Comparison of ENCODE assay signal across 17 mouse cellular contexts in the genomic region with DNA sequence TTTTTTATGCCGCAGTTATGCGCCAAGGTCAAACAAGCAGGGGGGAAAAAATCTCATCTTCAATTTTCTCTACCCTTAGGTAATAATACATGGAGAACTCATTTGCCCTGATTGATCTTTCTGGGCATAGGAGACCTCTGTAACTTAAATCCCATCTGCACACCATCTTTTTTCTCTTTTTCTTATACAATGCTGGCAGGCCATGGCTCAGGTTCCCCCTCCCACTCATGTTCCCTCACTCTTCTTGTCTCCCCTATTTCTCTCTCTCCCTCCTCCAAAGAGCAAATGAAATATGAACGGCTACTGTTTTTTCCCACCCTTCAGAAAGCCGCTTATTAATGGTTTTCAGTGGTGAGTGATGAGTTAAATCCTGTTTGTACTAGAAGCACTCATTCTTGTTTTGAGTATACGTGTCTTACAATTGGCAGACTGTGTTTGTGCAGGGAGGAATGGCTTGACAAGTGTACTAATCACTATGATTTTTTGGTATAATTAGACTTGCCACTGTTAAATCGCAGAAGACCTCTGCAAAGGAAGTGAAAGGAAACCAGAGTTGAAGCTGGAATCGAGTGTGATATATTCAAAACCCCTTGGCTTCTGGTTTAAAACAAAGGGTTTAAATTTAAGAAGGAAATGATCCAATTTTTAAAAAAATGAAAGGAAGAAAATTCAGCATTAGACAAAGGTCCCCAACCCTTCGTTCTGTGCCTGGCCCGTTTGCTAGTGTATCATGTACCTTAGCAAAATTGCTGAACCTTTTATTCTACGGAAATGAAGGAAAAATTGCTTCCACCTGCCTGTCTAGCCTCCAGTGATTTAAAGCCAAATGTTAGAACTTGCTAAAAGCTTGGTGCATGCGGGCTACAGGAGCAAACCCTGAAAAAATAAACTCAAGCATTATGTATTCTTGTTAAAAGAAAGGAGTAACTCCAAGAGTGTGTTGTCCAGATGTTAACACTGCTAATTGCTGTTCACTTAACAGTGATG.
DNase-seq lines count a peak whose midpoint lies in the region; ATAC-seq lines count a peak whose summit lies in the region.
"Had no signal": no experiment of that assay in that cellular context is flagged by ENCODE, and none has a peak within 500 bp of the region (broad histone marks: within the 10 kb centered on the region; RNA-seq: fewer than 3 reads in every experiment).

No protein-coding gene starts in this region.

- no peak overlapping the region for H3K9ac ChIP-seq in midbrain, embryonic 15.5 days
- H3K9ac ChIP-seq in midbrain, embryonic 11.5 days (ENCODE audit: low read length): no peak overlapping the region
- H3K9ac ChIP-seq in intestine, embryonic 15.5 days: no peak overlapping the region
- H3K9ac ChIP-seq: liver, postnatal 0 days had no signal

- H3K4me1 ChIP-seq in midbrain, embryonic 15.5 days: no peaks in the 10 kb centered on the region
- no peaks in the 10 kb centered on the region for H3K4me1 ChIP-seq in midbrain, embryonic 11.5 days (ENCODE audit: control insufficient read depth, insufficient read depth, low read length)
- H3K4me1 ChIP-seq in intestine, embryonic 15.5 days (replicated peaks): no peaks in the 10 kb centered on the region

- no peak overlapping the region for H3K27ac ChIP-seq in midbrain, embryonic 15.5 days
- H3K27ac ChIP-seq in midbrain, embryonic 11.5 days (ENCODE audit: low read depth, low read length): no peak overlapping the region
- H3K27ac ChIP-seq in intestine, embryonic 15.5 days: no peak overlapping the region

- WGBS in midbrain, embryonic 15.5 days: 71% methylated on average over 11 of the region's 11 CpGs
- 83% methylated on average over 11 of the region's 11 CpGs for WGBS in midbrain, embryonic 11.5 days
- 48% methylated on average over 11 of the region's 11 CpGs for WGBS in intestine, embryonic 15.5 days

- no peaks in the 10 kb centered on the region for H3K9me3 ChIP-seq in midbrain, embryonic 15.5 days
- no peaks in the 10 kb centered on the region for H3K9me3 ChIP-seq in midbrain, embryonic 11.5 days (ENCODE audit: control insufficient read depth, low read length)
- H3K9me3 ChIP-seq in intestine, embryonic 15.5 days: no peaks in the 10 kb centered on the region

- no peak overlapping the region for H3K4me3 ChIP-seq in midbrain, embryonic 15.5 days
- H3K4me3 ChIP-seq in midbrain, embryonic 11.5 days (ENCODE audit: low read depth, low read length): no peak overlapping the region
- no peak overlapping the region for H3K4me3 ChIP-seq in intestine, embryonic 15.5 days (replicated peaks)

- no peaks in the 10 kb centered on the region for H3K27me3 ChIP-seq in midbrain, embryonic 15.5 days (replicated peaks)
- no peaks in the 10 kb centered on the region for H3K27me3 ChIP-seq in midbrain, embryonic 11.5 days (ENCODE audit: control insufficient read depth, insufficient read depth, low read length)
- H3K27me3 ChIP-seq in intestine, embryonic 15.5 days (replicated peaks): no peaks in the 10 kb centered on the region

- H3K36me3 ChIP-seq in midbrain, embryonic 15.5 days (replicated peaks): no peaks in the 10 kb centered on the region
- H3K36me3 ChIP-seq in midbrain, embryonic 11.5 days (ENCODE audit: control insufficient read depth, insufficient read depth, low read length): no peaks in the 10 kb centered on the region
- no peaks in the 10 kb centered on the region for H3K36me3 ChIP-seq in intestine, embryonic 15.5 days

- ATAC-seq in midbrain, embryonic 15.5 days (replicated peaks): 0 out of 2 replicates have a peak, but pooled peaks have one; percentile 37
- ATAC-seq in midbrain, embryonic 11.5 days (ENCODE audit: low FRiP score): no peak
- no peak for ATAC-seq in intestine, embryonic 15.5 days
- ATAC-seq: liver, postnatal 0 days had no signal

- peak; percentile 8 for DNase-seq in embryo, embryonic 10 days (ENCODE audit: low spot score)
- no peak for DNase-seq in embryo, embryonic 9.5 days (ENCODE audit: extremely low spot score)
- DNase-seq in midbrain, embryonic 11.5 days (ENCODE audit: low spot score, missing footprints): no peak
- DNase-seq in hindlimb bud, embryonic 11.5 days (ENCODE audit: extremely low spot score, low read depth, low spot score): peak; percentile 20
- DNase-seq in adrenal gland, adult (ENCODE audit: inconsistent age in 2 of 2, low spot score in 1 of 2): no peak
- DNase-seq in heart, adult 18-20 months: no peak
- DNase-seq: adrenal gland, adult 8-10 months; cerebellum, postnatal 14 days; gastrocnemius, postnatal 10 days; kidney, adult 2 months; kidney, postnatal 10 days; liver, postnatal 0 days; lung, postnatal 10 days; right cerebral cortex, adult 18-20 months; thymus, postnatal 14 days had no signal

- no peak overlapping the region for H3K4me2 ChIP-seq in midbrain, embryonic 15.5 days
- H3K4me2 ChIP-seq in midbrain, embryonic 11.5 days: no peak overlapping the region
- H3K4me2 ChIP-seq in intestine, embryonic 15.5 days (replicated peaks): no peak overlapping the region

Comparison
In these comparisons a context has a peak if more than half of its experiments do, and no peak if none do; other contexts are left out.
1. DNase-seq: peak in embryo, embryonic 10 days (single experiment) and hindlimb bud, embryonic 11.5 days (single experiment); none in embryo, embryonic 9.5 days (single experiment), midbrain, embryonic 11.5 days (single experiment), adrenal gland, adult (0 of 2) and heart, adult 18-20 months (0 of 2).